Mouse (Mus musculus): ENCODE data around the gene Chrdl2.
"Not testable (repeated sequence)": the region's sequence is repeated elsewhere in the genome, so short reads cannot be mapped to it uniquely, and the experiment has no call there.

Gene Chrdl2

DNA sequence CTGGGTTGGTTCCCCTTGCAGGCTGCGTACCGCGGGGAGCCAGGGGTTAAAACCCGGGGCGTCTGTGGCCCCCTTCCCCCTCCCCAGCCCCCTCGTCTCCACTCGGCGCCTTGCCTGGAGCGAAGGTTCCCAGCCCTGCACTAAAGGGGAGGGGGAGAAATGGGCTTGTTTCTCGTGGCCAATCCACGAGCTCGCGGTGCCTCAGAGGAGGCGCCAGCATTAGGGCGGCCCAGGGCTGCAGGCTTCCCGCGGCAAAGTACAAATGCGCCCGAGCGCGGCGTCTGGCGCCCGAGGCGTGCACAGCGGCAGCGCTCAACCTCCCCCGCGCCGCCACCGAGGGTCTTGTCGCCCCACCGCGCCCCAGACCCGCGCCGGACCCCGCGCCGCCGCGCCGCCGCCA is at the start of gene Chrdl2:
Chrdl2 (plus strand) TSS at position 383 of the 400 bp plus-strand sequence.
- no peak for DNase-seq (ENCODE audit: low read depth in 2 of 2, low spot score in 2 of 2)

DNA sequence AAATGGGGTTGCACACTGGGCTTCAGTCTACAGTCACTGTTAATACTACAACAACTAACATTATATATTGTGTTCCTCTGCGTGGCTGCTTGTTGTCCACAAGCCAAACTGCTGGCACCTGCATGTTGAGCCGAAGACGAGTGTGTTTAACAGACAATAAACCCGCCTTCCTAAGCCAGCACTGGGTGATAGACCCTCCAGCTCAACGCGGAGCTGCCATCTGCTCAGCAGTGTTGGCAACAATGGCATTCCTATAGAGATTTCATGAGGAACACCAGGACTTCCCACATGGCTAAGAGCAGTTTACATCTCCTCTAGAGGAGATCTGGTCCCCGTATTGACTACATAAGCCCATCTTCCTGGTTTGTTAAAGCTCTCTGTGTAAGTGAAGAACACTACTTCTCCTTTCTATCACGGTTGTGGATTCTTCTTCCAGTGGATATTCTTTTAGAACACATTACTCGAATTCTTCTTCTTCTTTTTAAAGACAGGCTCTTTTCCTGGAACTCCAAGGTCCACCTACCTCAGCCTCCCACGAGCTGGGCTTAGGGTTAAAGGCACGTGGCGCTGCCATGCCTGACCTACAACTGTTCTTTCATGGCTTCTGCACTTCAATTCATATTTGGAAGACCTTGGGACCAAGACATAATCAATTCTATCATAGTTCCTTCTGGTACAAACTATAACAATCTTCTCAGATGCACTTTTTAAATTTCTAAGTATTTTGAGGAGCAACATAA is 48.6 kb upstream of the Chrdl2 start:
- DNase-seq (ENCODE audit: low read depth in 2 of 2, low spot score in 2 of 2) = no peak

DNA sequence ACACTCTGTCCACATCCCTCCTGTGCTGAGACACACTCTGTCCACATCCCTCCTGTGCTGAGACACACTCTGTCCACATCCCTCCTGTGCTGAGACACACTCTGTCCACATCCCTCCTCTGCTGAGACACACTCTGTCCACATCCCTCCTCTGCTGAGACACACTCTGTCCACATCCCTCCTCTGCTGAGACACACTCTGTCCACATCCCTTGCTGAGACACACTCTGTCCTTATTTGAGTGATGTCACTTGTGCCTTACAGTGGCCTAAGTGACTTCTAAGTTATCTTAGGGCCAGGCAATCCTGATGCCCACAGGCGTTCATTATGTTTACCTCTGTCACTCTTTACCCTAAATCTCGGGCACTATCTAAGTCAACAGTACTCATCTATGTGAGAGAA is 45.4 kb upstream of the Chrdl2 start:
- DNase-seq (ENCODE audit: low read depth in 2 of 2, low spot score in 2 of 2) = not testable (repeated sequence)

DNA sequence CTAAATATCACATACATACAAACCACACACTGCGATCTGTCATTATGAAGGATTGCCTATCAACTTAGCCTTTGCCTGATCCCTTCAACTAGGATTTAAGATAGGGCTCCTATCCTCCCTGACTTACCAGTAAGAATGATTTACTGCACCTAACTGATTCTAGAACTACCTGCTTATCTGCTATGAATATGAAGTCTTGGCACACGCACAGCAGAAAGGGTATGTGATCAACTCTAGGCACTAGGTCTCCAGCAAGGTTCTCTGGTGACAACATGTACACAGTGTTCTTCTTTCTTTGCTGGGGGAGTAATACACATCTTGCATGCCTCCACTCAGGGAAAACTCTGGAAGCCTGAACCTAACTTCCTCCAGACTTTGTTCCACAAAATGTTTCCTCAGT is 44.5 kb upstream of the Chrdl2 start:
- DNase-seq (ENCODE audit: low read depth in 2 of 2, low spot score in 2 of 2) = no peak

DNA sequence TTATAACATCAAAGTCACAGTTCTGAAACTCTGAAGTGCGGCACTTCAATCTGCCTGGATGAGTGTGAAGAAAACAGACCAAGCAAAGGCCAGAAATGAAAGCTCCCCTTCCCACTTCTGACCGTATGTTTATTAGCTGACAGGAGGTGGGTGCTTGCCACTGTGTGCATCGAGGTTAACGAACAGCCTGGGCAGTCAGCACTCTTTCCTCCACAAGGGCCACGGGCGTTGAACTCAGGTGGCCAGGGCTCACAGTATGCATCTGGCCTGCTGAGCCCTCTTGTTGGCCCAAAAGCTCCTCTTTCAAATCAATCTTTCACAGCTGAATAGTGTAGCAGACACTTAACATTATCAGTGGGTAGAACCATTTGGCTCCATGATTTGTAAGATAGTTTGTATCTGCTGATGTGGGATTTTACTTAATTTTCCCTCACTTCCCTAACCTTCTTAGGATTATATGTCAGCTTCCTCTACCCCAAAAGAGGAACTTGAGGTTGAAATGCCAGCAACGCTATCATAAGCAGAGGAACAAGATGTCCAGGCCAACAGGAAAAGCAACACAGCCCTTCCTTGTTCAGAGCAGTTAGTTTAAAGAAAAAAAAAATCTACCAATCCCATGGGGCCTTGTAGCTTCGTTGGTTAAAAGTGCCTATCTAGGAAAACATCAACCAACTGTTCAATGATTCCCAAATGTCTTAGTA is 43.3 kb upstream of the Chrdl2 start:
- DNase-seq (ENCODE audit: low read depth in 2 of 2, low spot score in 2 of 2) = no peak

DNA sequence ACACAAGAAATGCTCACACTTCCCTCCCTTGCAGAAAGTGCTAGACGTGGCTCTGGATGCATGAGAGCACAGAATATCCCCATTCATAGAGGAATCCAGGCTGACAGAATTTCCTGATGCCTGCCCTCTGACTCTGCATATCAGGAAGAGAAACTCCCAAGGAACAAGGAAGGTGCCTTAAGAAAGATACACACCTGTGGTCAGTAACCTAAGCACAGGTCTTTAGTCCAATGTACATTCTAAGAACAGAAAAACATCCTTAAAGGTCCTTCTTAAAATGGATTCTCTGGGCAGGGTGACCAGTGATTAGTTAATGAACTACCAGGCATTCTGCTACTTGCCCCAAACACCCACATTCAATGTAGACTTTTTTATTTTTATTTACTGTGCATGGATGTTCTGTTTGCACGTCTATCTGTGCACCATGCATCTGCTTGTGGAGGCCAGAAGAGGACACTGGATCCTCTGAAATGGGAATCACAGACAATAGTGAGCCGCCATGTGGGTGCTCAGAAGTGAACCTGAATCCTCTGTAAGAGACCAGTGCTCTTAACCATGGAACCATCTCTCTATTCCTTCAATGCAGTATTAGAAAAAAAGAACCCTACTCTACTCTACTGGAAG is 42.6 kb upstream of the Chrdl2 start:
- DNase-seq (ENCODE audit: low read depth in 2 of 2, low spot score in 2 of 2) = no peak

DNA sequence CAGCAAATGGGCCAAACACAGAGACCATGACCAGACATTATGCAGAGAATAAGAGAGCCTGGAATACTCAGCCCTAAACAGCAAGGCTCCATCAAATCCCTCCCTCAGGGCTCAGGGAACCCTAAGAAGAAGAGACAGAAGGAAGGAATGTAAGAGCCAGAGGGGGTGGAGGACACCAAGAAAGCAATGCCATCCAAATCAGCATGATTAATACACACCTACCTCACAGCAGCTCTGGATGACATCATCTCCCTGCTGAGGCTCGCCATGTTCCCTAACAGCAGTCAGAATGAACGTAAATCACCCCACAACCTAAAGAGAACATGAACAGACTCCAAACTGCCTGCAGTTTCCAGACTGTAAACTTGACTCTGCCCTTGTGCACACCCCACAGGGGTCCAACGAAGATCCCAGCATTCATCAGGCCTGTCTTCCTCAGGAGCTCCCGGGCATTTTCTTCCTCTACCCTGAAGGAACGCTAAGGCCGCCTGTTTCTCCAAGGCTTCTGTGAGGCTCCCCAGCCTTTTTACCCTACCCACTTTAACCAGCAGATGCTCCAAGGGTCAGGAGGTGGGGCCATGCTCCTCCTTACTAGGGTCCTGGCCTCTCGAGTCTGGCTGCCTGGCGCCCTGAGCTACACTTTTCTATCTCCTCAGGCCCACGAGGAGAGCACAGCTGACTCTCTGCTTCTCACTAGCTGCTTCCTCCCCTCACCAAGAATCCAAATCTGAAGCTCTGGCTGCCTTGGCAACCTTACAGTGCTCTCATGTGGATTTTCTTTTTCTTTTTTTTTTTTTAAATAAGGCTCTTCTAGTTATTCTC is 40.7 kb upstream of the Chrdl2 start:
- no peak for DNase-seq (ENCODE audit: low read depth in 2 of 2, low spot score in 2 of 2)

DNA sequence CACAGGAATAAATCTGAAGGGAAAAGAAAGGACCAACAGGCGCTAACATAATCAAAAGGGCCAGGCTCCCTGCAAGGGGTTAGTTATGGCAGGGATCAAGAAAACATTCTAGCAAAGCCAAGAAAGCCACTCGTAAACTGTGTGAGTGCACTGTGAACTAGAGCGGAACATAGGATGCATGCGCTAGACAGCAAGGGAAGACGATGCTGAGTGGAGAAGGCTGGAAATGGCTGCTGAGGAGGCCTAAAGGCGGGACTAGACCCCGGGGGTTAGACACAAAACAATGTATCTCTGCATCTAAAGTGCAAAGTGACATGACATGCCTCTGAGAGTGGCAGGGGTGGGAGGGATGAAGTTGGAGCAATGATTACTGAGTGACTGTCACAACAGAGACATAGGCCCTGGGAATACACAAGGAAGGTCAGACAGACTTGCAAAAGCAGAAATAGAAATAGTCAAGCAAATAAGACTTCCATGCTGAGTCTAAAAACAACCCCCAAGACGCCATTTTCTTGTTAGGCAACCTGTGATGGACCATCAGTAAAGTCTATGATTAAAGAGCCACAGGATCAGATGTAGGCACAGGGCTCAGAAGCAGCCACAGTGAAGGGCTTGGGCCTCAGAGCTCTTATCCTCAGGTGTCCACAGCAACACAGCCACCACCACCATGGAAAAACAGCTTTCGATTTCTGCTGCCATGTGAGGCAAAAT is 39.8 kb upstream of the Chrdl2 start:
- no peak for DNase-seq (ENCODE audit: low read depth in 2 of 2, low spot score in 2 of 2)

DNA sequence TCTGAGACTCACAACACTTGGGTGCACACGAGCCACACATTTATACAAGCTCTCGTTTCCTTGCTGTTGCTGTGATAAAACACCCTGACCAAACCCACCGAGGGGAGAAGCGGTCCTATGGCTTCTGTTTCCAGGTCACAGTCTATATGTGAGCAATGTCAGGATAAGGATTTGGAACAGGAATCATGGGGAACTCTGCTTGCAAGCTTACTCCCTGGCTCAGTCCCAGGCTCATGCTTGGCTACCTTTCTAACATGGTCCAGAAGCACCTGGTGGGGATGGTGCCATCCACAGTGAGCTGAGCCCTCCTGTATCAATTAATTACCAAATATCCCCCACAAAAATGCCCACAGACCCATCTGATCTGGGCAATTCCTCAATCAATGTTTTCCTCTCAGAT is 36.8 kb upstream of the Chrdl2 start:
- DNase-seq (ENCODE audit: low read depth in 2 of 2, low spot score in 2 of 2) = no peak

DNA sequence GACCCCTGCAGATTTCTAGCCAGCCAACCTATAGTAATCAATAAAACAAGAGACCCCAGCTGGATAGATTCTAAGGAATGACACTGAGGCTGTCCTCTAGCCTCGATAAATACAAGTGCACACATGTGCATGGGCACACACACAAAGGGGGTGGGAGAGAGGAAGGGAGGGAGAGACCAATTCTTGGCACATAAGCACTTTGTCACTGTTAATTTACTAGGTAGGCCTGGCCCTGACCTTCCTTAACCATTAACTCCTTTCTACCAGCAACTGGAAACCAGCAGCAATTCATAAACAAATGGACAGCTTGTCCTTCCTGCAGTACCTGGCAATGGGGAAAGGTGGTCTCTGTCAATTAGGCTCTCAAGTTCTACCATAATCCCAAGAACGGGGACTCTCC is 34.0 kb upstream of the Chrdl2 start:
- DNase-seq (ENCODE audit: low read depth in 2 of 2, low spot score in 2 of 2) = no peak

DNA sequence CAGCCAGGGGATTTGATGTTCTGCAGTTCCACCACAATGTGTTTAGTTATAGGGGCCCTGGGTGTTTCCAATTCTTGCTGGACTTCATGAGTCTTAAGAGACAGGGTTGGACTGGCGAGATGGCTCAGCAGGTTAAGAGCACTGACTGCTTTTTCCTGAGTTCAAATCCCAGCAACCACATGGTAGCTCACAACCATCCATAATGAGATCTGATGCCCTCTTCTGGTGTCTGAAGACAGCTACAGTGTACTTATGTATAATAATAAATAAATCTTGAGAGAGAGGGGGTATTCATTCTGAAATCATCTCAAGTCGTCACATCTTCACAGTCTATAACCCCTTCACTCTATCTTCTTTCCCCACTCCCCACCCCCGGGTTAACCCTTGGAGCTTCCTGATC is 33.1 kb upstream of the Chrdl2 start:
- DNase-seq (ENCODE audit: low read depth in 2 of 2, low spot score in 2 of 2) = not testable (repeated sequence)

DNA sequence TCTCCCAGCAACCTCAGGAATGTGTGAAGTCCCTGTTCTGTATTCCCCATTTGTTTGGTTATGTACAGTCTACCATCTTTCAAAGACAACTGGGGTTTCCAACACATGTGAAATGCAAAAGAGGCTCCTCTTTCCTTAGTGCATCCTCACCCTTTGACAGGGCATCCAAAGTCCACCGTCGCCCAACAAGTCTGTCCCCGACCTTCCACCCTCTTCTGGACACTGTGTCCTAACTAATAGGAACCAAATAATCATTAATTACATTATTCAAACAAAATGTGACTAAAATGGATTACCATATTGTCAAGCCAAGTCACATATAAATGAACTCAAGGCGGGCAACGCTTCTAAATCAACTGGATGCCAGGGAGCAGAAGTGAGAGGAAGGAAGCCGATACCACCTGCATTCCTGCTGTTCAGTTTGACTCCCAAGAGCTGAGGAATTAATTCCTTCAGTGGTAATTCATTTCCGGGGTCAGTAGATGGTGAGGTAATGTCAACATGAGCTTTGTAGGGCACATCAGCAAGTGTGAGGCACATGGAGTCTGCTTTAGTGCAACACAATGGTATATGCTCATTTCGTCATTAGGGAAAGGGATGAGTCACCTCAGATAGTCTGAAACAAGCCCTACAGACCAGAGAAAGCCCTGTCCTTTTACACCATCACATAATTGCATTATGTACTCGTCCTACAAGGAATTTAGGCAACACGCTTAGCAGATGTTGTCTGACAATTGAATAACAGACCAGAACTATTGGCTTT is 31.6 kb upstream of the Chrdl2 start:
- DNase-seq (ENCODE audit: low read depth in 2 of 2, low spot score in 2 of 2) = no peak

DNA sequence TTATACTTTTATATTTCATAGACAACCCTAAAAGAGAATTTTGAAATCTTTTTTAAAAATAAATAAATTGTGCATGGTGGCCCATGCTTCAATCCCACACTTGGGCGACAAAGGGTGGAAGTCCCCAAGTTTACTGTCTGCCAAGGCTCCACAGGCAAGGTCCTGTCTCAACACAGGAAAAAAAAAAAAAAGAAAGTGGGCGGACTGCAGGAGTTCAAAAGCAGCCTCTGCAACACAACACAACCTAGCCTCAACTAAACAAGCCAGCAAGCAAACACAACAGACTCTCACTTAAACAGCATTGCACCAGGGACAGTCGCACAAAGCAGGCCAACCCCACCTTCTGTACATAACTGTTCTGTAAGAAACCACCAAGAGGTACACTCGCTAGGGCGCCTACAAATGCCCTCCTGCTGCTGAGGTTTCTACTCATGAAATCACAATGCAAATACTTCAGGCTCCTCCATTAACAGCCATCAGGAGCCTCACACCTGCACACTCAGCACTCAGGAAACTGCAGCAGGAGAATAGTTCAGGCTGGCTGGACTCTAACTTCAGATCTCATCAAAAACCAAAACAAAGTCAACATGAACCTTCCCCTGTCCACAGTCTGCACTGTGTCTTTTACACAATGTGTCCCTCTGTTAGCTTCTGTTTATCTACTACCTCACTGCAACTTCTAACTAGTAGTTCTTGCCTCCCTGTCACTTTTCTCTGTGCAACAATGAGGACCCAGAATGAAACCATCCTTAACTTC is 30.0 kb upstream of the Chrdl2 start:
- no peak for DNase-seq (ENCODE audit: low read depth in 2 of 2, low spot score in 2 of 2)

DNA sequence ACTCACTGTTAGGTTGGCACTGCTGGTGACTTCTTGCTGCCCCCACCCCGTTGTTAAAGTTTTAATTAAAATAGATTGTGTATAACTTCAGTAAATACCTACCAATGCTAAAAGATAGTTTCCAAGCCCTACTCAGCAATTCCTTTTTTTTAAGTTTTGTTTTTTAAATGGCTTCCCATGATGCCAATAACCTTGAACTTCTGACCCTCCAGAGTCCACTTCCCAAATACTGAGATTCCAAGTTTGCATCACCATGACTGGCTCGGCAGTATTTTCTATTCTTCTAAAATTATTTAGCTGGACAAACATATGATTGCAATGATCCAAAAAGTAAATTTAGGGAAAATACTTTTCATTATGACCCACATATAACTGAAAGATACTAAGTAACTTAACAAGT is 27.9 kb upstream of the Chrdl2 start:
- DNase-seq (ENCODE audit: low read depth in 2 of 2, low spot score in 2 of 2) = no peak

DNA sequence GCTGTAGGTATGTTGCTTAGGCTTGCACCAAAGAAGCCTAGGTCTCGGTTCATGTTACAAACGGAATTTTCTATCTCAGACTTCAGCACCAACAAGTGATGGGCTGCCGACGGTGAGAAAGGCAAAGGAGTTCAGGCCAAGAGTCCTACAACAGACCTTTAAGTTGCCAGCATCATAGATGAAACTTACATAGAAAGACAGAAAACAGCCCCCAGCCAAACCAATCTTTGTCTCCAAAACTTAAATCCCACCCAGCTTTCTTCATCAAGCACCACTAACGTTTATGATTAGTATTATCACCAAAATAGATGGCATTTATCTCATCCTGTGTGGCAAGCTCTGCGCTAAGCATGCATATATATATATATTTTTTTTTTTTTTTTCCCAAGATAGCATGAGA is 26.9 kb upstream of the Chrdl2 start:
- no peak for DNase-seq (ENCODE audit: low read depth in 2 of 2, low spot score in 2 of 2)

DNA sequence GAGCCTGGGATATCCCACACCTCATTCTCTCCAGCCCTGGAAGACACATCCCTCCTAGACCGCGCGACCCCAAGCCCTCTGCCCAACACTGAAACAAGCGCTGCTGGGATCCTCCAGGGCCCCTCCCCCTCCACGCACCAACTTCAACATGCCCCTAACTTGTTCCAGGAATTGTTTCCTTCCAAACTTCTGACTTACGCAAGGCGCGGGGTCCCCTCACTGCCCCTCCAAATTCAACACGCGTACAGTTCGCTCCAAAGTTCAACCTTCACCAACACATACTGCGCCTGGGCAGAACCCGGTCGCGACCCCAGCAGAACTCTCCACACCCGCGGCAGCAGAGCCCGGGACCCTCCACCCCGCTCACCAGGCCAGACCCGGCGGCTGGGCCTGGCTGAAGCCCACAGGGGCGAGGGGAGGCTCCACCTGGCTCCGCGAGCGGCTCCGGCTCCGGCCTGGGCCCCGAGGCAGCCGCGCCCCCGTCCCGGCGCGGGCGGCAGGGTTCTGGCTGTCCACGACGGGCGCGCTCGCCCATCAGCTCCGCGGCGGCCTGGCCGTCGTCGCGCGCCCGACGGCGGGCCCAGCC is 26.3 kb upstream of the Chrdl2 start:
- peak in 1 of 2 experiments; percentile 20 for DNase-seq (ENCODE audit: low read depth in 2 of 2, low spot score in 2 of 2)

DNA sequence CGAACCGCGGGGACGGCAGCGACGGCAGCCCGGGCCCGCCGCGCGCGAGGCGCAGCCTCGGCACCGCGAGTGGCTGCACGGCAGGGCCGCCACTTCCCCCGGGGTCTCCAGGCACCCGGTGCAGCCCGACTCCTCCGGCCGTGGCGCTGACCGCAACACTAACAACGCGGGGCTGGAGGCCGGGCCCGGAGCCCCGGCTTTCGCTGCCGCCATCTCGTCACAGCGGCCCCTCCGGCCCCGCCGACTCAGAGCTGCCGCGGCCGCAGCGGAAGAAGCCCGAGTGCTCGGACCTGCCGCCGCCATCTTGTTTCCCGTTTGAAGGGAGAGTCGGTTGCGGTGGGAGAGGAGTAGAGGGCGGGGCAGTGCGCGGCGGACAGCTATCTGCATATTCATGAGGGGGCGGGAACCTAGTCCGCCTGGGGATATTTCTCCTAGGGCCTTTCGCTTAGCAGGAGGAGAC is 25.8 kb upstream of the Chrdl2 start, which contains the start of gene Rnf169:
Rnf169 (minus strand) TSS at position 317 of the 460 bp plus-strand sequence.
- peak; percentile 66 to 74 for DNase-seq (ENCODE audit: low read depth in 2 of 2, low spot score in 2 of 2)

DNA sequence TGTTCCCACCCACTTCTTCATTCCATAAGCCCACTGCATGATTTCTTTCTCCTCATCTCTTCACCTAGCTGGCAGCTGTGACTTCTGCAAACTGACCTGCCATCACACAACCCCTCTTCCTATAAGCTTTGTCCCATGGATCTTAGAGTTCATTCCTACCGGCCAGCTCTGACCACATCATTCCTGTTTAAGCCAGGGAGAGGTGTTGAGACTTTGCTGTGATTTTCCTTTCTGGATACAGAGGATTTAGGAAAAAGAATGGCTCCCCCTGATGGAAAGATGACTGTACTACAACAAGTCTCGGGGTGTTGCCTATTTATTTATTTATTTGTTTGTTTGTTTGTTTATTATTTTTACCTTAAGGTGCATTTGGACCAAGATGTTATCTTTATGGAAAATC is 24.7 kb upstream of the Chrdl2 start:
- DNase-seq (ENCODE audit: low read depth in 2 of 2, low spot score in 2 of 2) = no peak

Measured in CD8-positive naive resting alpha-beta T cell, adult 2 months (primary cell).